Mouse (Mus musculus): ENCODE data around the gene Arhgef12.

GRCm38 (mm10) chr9:43097801-43098557 is 9.1 kb downstream of the Arhgef12 start:
- TF ChIP-seq CTCF (IDR thresholded peaks at IDR 0.05; ENCODE audit: control insufficient read depth, insufficient read depth, insufficient replicate concordance, low read depth, low read length), result no peak
- TF ChIP-seq POLR2A (IDR thresholded peaks at IDR 0.05; ENCODE audit: control insufficient read depth, low read depth, low read length), result no peak
